Mouse (Mus musculus) activated CD4-positive, CD25-positive, alpha-beta regulatory T cell, adult 4 months (primary cell): Measurements from ENCODE around the gene Prkar2b. TPM values are rescaled to one million over a fixed set of nuclear protein-coding genes. Genes with fewer than 3 reads are reported as not detected.

Experiments used
- ATAC-seq: one replicate; pipeline ENCODE4 v1.8.0; 2017
- polyA plus RNA-seq, 2 experiments: library from polyadenylated mRNA; unstranded; fragments of 100-300 nt; shearing (Covaris generic); gene quantifications; one replicate each; pipeline ENCODE4 v1.2.1; 2017

The Prkar2b gene
- polyA plus RNA-seq, 2 experiments from 2014 or later: 0.68 to 1.2 TPM

DNA sequence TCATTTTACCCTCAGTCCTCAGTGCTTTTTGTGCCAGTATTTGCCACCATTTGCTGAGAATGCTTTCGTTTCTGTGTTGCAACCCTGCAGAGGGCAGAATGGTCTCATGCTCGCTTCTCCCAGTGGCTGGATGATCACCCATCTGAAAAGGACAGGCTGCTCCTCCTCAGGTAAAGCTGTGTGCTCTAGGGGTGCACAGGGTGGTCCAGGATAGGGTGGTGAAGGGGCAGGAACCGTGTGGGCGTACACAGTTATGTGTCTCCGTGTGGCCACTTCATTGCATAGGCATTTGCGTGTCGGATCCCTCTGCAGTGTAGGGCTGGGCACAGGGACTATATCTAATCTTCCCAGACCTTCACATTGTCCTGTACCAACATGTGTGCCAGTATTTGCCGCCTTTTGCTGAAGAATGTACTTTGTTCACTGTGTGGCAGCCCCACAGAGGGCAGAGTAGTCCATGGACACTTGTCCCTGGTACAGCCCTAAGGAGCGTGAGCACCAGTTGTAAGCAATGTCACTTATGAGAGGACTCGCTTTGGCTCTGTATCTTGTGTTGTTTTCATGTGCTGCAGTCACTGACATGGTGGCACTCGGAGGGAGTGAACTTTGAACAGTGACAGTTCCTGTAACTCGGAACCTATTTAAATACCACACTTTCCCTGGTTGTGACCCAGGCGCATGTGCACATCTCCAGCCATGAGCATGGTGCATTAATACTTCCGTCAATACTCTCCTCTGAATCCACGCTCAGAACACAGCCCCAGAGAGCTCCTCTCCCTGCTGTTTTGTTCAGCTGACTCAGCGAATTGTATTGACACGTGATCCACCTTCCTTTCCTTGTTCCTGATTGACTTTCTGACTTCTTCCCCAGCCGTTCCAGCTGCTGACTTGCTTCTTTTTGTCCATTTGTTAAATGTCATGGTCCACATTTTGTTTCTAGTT is 140.4 kb downstream of the Prkar2b start:
- ATAC-seq: no peak

DNA sequence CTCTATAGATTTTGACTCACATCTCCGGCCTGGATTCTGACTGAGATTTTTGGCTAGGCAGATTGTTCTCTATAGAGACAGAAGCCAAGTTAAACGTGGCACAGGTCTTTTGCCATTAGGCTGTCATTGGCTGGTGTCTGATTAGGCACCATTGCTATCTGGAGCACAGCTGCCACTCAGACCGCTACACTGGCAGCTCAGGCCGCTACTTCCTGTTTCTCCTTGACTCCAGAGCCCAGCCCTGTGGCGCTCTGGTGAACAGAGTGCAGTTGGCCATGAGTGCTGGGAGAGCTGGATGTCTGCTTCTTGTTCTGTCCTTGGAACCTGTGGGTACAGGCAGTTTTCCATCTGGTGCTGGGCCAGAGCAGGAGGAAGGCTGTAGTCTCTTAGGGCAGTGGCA is 143.9 kb downstream of the Prkar2b start:
- no peak for ATAC-seq

DNA sequence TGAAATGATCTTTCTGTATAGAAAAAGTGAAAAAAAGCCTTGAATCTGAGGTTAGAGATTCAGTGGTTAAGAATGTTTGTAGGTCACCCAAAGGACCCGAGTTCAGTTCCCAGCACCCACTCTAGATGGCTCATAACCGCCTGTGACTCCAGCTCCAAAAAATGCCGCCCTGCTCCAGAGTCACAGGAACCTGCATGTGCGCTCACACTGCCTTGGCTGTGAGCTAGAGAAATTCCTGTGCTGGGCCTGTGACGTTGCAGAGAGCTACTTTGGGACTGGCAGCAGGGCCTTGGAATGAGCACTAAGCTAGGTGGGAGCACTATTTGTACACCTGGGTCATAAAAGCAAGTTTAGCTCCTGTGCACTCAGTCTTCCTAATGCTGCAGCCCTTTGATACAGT is 144.4 kb downstream of the Prkar2b start:
- ATAC-seq: no peak

DNA sequence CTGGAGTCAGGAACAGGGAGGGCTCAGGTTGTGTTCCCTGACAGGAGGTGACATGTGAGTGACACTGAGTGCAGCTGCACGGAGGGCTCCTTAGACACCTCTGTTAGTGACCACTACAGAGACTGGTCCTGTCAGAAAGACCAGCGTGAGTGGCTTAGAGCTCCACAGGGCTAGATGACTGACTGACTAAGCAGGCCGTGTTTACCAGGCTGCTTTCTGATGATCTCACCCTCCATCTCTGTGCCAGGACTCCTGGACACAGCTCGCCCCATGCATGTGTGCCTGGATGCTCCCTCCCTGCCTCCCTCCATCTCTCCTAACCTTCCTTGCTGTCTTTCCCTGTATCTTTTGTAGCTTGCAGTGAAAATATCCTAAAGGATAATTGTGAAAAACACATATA is 147.5 kb downstream of the Prkar2b start:
- ATAC-seq: no peak

DNA sequence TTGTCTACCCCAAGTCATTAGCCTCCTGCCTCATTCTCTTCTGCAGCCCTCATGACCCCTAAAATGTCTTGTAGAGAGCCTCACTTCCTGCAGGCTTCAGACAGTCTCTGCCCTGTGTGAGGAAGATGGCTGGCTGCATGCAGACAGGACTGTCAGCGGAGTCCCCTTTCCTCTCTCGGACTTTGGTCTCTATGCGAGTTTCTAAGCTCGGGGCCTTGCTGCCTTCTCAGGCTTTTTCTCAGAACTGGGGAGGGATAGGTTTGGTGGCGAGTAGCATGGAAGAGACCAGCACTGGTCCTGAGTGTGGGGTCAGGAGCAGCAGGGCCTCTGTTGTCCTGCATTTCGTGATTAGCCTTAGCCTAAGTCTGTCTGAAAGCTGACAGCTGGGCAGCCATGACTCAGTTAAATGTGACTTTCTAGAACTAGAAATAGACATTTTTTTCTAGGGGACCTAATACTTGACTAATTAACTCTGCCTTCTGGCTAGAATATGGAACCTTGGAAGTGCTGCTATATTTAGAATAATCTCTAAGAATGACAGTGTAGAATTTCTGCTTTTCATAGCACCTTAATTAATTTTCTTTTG is 148.0 kb downstream of the Prkar2b start:
- no peak for ATAC-seq

Other genes starting within 250 kb of the Prkar2b start
- 100 to 1,000 TPM in 1 of 2 experiments, 10 to 100 TPM in 1; 96.5 to 144 TPM for gene Hbp1, start 110.8 kb downstream of the Prkar2b start, polyA plus RNA-seq
- gene Pik3cg, start 147.4 kb upstream of the Prkar2b start, polyA plus RNA-seq: 10 to 100 TPM; 23.1 to 24.1 TPM